Comparison of ENCODE assay signal across 10 mouse cellular contexts in genomic region chr16:33606691-33607532, GRCm38 (mm10).
DNase-seq lines count a peak whose midpoint lies in the region; ATAC-seq lines count a peak whose summit lies in the region.
"Had no signal": no experiment of that assay in that cellular context is flagged by ENCODE, and none has a peak within 500 bp of the region (broad histone marks: within the 10 kb centered on the region; RNA-seq: fewer than 3 reads in every experiment).

No protein-coding gene starts in this region.

- H3K4me2 ChIP-seq in heart, embryonic 14.5 days (ENCODE audit: low read length): peak overlapping the region; percentile 42
- H3K4me2 ChIP-seq in midbrain, embryonic 14.5 days (ENCODE audit: low read length): 0 out of 2 replicates have a peak overlapping the region, but pooled peaks have one; percentile 13
- H3K4me2 ChIP-seq: intestine, embryonic 15.5 days had no signal

- peak overlapping the region; percentile 46; the same call in 1 of the 2 replicates for H3K9ac ChIP-seq in heart, embryonic 14.5 days (ENCODE audit: low read length)
- no peak overlapping the region for H3K9ac ChIP-seq in midbrain, embryonic 14.5 days (replicated peaks; ENCODE audit: low read length)
- H3K9ac ChIP-seq: intestine, embryonic 15.5 days; liver, embryonic 14.5 days had no signal

- peak overlapping the region; percentile 93 to 98 for H3K27ac ChIP-seq in heart, embryonic 14.5 days (replicated peaks in 1 of 2; ENCODE audit: control insufficient read depth in 1 of 2, insufficient read depth in 1 of 2, low read depth in 2 of 2, low read length in 2 of 2)
- H3K27ac ChIP-seq in midbrain, embryonic 14.5 days (replicated peaks; ENCODE audit: low read depth, low read length): peak overlapping the region; percentile 78
- H3K27ac ChIP-seq: intestine, embryonic 15.5 days; liver, embryonic 14.5 days had no signal

- H3K4me1 ChIP-seq in heart, embryonic 14.5 days (ENCODE audit: control insufficient read depth in 2 of 2, insufficient read depth in 2 of 2, low read length in 2 of 2): peaks cover 16 to 30% of the 10 kb centered on the region in 2 experiments
- H3K4me1 ChIP-seq in midbrain, embryonic 14.5 days (ENCODE audit: control insufficient read depth, insufficient read depth, low read length): peaks cover 20% of the 10 kb centered on the region; the same call in 1 of the 2 replicates

- H3K36me3 ChIP-seq in heart, embryonic 14.5 days (ENCODE audit: control insufficient read depth, insufficient read depth, low read length): no peaks in the 10 kb centered on the region
- no peaks in the 10 kb centered on the region for H3K36me3 ChIP-seq in midbrain, embryonic 14.5 days (ENCODE audit: control insufficient read depth, insufficient read depth, low read length)
- H3K36me3 ChIP-seq: intestine, embryonic 15.5 days had no signal

- peak; percentile 30 to 41 for DNase-seq in cerebellum, adult 18-20 months
- no peak for DNase-seq in cerebellum, adult 9-11 months
- peak; percentile 47 to 58 for DNase-seq in cerebellum, postnatal 10 days
- no peak for DNase-seq in midbrain, embryonic 14.5 days
- DNase-seq in adrenal gland, postnatal 10 days: no peak
- DNase-seq in layer of hippocampus, postnatal 36 days: no peak
- DNase-seq in left cerebral cortex, postnatal 10 days (ENCODE audit: extremely low spot score in 1 of 2, low spot score in 2 of 2): no peak

- H3K27me3 ChIP-seq in heart, embryonic 14.5 days (ENCODE audit: control insufficient read depth, insufficient read depth, low read length): no peaks in the 10 kb centered on the region
- H3K27me3 ChIP-seq in midbrain, embryonic 14.5 days (ENCODE audit: control insufficient read depth, insufficient read depth, low read length): no peaks in the 10 kb centered on the region
- H3K27me3 ChIP-seq: intestine, embryonic 15.5 days had no signal

- ATAC-seq in heart, embryonic 14.5 days (ENCODE audit: insufficient number of reproducible peaks, insufficient read depth, low FRiP score, low read depth): peak; percentile 70
- ATAC-seq in midbrain, embryonic 14.5 days (ENCODE audit: low FRiP score, low TSS enrichment): peak; percentile 21; the same call in 1 of the 2 replicates
- ATAC-seq: intestine, embryonic 15.5 days had no signal

- 24% methylated on average over 8 of the region's 8 CpGs for WGBS in heart, embryonic 14.5 days
- 17% methylated on average over 8 of the region's 8 CpGs for WGBS in midbrain, embryonic 14.5 days

- no peak overlapping the region for H3K4me3 ChIP-seq in heart, embryonic 14.5 days (ENCODE audit: control insufficient read depth in 1 of 2, insufficient read depth in 1 of 2, low read depth in 1 of 2, low read length in 2 of 2)
- H3K4me3 ChIP-seq in midbrain, embryonic 14.5 days (replicated peaks; ENCODE audit: low read depth, low read length): no peak overlapping the region
- H3K4me3 ChIP-seq: intestine, embryonic 15.5 days had no signal

- intact Hi-C loops in left cerebral cortex, postnatal 10 days (cut with DNase I): no loop called here

- H3K9me3 ChIP-seq in heart, embryonic 14.5 days (ENCODE audit: control insufficient read depth, low read length): no peaks in the 10 kb centered on the region
- no peaks in the 10 kb centered on the region for H3K9me3 ChIP-seq in midbrain, embryonic 14.5 days (ENCODE audit: control insufficient read depth, low read length)
- H3K9me3 ChIP-seq: intestine, embryonic 15.5 days had no signal

Comparison
In these comparisons a context has a peak if more than half of its experiments do, and no peak if none do; other contexts are left out.
1. DNase-seq: peak in cerebellum, adult 18-20 months (2 of 2) and cerebellum, postnatal 10 days (2 of 2); none in cerebellum, adult 9-11 months (single experiment), midbrain, embryonic 14.5 days (single experiment), adrenal gland, postnatal 10 days (single experiment), layer of hippocampus, postnatal 36 days (0 of 2) and left cerebral cortex, postnatal 10 days (0 of 2).